Mouse (Mus musculus) midbrain, postnatal 0 days (tissue): ENCODE results near the gene Sdcbp2. TPM values are rescaled to one million over a fixed set of nuclear protein-coding genes. Genes with fewer than 3 reads are reported as not detected.

ENCODE experiments used
- ATAC-seq: fragments of 200-750 bp; cut with Nextera tagmentation; 2 replicates; pipeline ENCODE4 v1.8.0; 2017; ENCODE audit warnings: moderate number of reproducible peaks, mild to moderate bottlenecking, moderate TSS enrichment, moderate library complexity; ENCODE audit not compliant: low FRiP score
- DNase-seq: peaks from one replicate; pipeline ENCODE4 v3.0.0-alpha.2; 2015; ENCODE audit warnings: low spot score
- H3K27ac ChIP-seq: fragments of 300-500 bp; sonication (generic); 2 replicates; pipeline ENCODE4 v1.5.1; 2014; ENCODE audit warnings: low read depth, mild to moderate bottlenecking, low read length, mixed read lengths
- H3K27me3 ChIP-seq: fragments of 300-500 bp; sonication (generic); 2 replicates; pipeline ENCODE4 v1.6.1; 2014; ENCODE audit warnings: low read length, control low read depth, mixed read lengths; ENCODE audit not compliant: insufficient read depth
- H3K36me3 ChIP-seq: fragments of 300-500 bp; sonication (generic); 2 replicates; pipeline ENCODE4 v1.6.1; 2014; ENCODE audit warnings: low read length, control low read depth, mixed read lengths; ENCODE audit not compliant: insufficient read depth
- H3K4me1 ChIP-seq: fragments of 300-500 bp; sonication (generic); 2 replicates; pipeline ENCODE4 v1.6.1; 2014; ENCODE audit warnings: mild to moderate bottlenecking, control low read depth, antibody characterized with exemption, low read length, mixed read lengths; ENCODE audit not compliant: insufficient read depth
- H3K4me2 ChIP-seq: fragments of 300-500 bp; sonication (generic); 2 replicates; pipeline ENCODE4 v1.6.1; 2014; ENCODE audit warnings: low read depth, mild to moderate bottlenecking, low read length, mixed read lengths; ENCODE audit not compliant: poor library complexity, severe bottlenecking
- H3K4me3 ChIP-seq: fragments of 300-500 bp; sonication (generic); 2 replicates; pipeline ENCODE4 v1.5.1; 2014; ENCODE audit warnings: low read depth, mild to moderate bottlenecking, low read length, moderate library complexity
- H3K9ac ChIP-seq: fragments of 300-500 bp; sonication (generic); replicated peaks from 2 replicates; pipeline ENCODE4 v1.6.1; 2014; ENCODE audit warnings: mild to moderate bottlenecking, low read length, moderate library complexity, mixed read lengths; ENCODE audit not compliant: poor library complexity, severe bottlenecking
- H3K9me3 ChIP-seq: fragments of 300-500 bp; sonication (generic); 2 replicates; pipeline ENCODE4 v1.6.1; 2016; ENCODE audit warnings: low read length, control low read depth
- CTCF ChIP-seq: IDR thresholded peaks from 2 replicates; pipeline ENCODE4 v1.5.1; 2016; ENCODE audit warnings: antibody characterized with exemption, mild to moderate bottlenecking
- WGBS: fragments of 180-500 bp; shearing (Covaris S2); extraction: QIAGEN DNeasy Blood & Tissue Kit; methylation state at CpG from one replicate; pipeline ENCODE4 v1.1.7; 2014; 5-methylcytosine and 5-hydroxymethylcytosine counted together
- polyA plus RNA-seq: library from polyadenylated mRNA; unstranded; fragments of >200 nt; fragmentation: Nextera tagmentation; extraction: Ambion mirVana; gene quantifications from 2 replicates; pipeline ENCODE4 v1.2.1, GENCODE M21; 2015
- total RNA-seq: library from RNA; depleted of rRNA; stranded (reverse); fragments of >200 nt; gene quantifications from 2 replicates; pipeline ENCODE4 v1.2.3, GENCODE M21; 2014

Gene Sdcbp2
- total and polyA plus RNA-seq, 2 experiments from 2014 or later = 1.4 TPM; not detected in 1

DNA sequence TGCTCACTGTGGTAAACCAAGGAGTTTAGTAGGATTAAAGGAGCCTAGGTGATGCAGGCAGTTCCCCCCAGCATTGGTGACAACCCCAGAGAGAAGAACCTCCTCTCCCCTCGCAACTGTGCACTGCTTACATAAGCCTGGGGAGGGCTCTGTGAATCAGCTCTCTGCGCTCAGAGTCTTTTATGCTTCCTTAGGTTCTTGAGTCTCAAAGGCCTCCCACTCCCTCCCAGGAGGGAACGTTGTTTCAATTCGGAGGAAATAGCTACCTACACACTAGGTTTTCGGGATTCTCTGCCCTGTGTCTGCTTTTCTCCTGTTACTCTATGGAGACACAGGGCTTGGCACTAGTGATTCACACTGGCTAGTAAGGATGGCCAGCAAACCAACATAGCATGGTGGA, 2.2 kb downstream of the Sdcbp2 start:
- Histone ChIP-seq H3K9ac (no peak overlapping the region), H3K9me3 (no peaks in the 10 kb centered on the region), H3K36me3 (no peaks in the 10 kb centered on the region), H3K27ac (peak overlapping the region; percentile 43; the same call in 1 of the 2 replicates), H3K27me3 (no peaks in the 10 kb centered on the region), H3K4me2 (no peak overlapping the region), H3K4me1 (peaks cover 3% of the 10 kb centered on the region; the same call in 1 of the 2 replicates), H3K4me3 (no peak overlapping the region)
- TF ChIP-seq CTCF = no peak
- DNase-seq (no peak), ATAC-seq (no peak)
- WGBS = 57% methylated on average over 5 of the region's 5 CpGs

DNA sequence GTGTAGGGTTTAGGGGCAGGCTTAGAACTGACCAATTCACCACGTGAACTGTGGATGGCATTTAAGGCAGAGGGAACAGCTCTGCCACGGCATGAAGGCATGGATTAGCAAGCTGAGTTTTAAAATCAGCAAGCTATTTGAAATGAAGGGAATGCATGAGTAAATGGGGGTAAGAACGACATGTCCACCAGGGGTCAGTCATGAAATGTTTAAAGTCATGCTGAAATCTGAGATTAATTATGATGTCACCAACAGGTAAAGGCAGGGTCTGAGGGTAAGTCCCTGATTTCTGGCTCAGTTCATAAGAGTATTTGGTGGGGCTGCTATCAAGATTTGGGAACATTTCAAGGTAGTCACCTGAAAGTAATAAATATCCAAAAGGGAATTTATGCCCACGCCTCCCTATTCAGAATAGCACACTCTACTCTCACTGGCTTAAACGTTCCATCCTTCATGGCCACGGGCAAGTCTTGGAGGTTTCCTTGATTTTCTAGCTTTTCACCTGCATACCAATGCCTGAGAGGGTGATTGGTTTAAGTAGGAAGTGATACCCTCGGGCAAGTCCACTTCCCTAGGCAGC, 2.8 kb downstream of the Sdcbp2 start:
- TF ChIP-seq CTCF = peak; percentile 73
- Histone ChIP-seq H3K9ac (peak overlapping the region; percentile 50), H3K36me3 (no peaks in the 10 kb centered on the region), H3K4me2 (peak overlapping the region; percentile 68), H3K27me3 (no peaks in the 10 kb centered on the region), H3K4me3 (peak overlapping the region; percentile 40), H3K4me1 (peaks cover 3% of the 10 kb centered on the region; the same call in 1 of the 2 replicates), H3K9me3 (no peaks in the 10 kb centered on the region), H3K27ac (peak overlapping the region; percentile 88)
- 0 out of 2 replicates have a peak, but pooled peaks have one; percentile 11 for ATAC-seq
- WGBS = 18% methylated on average over 7 of the region's 7 CpGs
- DNase-seq = peak; percentile 77

DNA sequence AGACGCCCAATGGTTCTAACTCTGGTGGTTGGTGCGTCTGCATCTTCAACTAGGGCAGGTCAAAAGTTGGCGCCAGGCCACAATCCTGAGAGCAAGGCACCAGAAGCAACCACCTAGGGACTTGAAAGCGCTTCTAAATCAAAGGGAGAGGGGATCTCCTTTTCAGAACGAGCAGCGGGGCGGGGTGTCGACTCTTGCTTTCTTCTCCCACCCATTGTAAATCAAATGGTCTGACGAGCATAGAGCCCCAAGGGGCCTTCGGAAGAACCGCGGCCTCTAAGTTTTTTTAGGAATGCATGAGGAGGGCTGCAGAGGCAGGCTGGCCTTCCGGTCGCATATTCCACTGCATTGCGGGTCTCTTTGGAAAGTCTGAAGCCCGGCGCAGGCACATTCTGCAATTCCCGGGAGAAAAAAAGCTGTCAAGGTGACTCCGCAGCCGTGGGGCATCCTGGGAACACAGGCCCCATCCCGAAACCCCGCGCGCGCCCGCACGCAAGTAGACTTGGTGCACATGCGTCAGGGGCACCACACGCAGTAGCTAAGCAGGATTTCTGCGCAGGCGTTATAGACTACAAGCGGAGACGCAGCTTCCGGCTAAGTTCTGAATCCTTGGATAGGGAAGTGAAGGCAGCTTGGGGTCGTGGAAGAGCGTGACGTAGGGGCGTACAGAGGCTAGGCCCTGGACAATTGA, 3.4 kb downstream of the Sdcbp2 start:
- Histone ChIP-seq H3K36me3 (no peaks in the 10 kb centered on the region), H3K4me1 (peaks cover 3% of the 10 kb centered on the region; the same call in 1 of the 2 replicates), H3K4me3 (peak overlapping the region; percentile 40), H3K9me3 (no peaks in the 10 kb centered on the region), H3K9ac (peak overlapping the region; percentile 50), H3K27me3 (no peaks in the 10 kb centered on the region), H3K4me2 (peak overlapping the region; percentile 68), H3K27ac (peak overlapping the region; percentile 88)
- TF ChIP-seq CTCF = no peak
- peak; percentile 97 for DNase-seq
- ATAC-seq = peak; percentile 96
- under 1% methylated on average over 38 of the region's 38 CpGs for WGBS

DNA sequence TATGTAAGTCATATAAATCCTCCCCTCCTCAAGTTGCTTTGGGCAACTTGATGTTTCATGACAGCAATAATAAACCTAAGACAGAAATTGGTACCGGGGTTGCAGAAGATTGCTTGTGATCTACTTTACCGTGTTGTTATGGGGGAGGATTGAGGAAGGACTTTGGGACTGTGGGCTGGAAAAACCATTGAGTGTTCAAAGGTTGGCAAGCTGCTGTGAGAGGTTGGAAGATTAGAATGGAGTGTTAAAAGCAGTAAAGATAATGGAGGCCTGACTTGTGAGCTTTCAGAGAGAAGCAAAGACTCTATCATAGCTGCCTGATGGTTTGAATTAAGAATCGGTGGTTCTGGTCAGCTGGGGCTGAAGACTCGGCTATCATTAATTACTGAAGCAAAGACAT, 6.8 kb downstream of the Sdcbp2 start:
- WGBS = 89% methylated on average over 4 of the region's 4 CpGs
- Histone ChIP-seq H3K27ac (no peak overlapping the region), H3K27me3 (no peaks in the 10 kb centered on the region), H3K4me2 (no peak overlapping the region), H3K4me3 (no peak overlapping the region), H3K4me1 (peaks cover 3% of the 10 kb centered on the region; the same call in 1 of the 2 replicates), H3K36me3 (no peaks in the 10 kb centered on the region), H3K9me3 (no peaks in the 10 kb centered on the region), H3K9ac (no peak overlapping the region)
- DNase-seq (no peak), ATAC-seq (no peak)
- no peak for TF ChIP-seq CTCF

DNA sequence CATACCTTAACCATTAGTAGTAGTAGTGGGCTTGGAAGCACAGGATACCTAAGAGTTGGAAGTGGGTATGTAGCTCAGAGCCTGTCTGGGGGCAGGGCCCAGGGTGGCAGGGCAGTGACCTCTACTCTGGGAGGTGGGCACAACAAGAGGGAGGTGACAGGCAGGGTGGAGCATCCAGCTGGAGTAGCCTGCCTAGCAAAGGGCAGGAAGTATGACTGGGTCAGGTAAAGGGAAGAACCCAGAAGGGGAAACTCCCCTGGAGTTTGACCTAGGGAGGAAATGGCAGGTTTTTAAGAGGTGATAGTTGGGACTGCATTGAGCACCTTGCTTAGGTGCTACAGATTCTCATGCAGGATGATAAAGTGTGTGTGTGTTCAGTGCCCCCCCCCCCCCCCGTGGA, 8.5 kb downstream of the Sdcbp2 start:
- TF ChIP-seq CTCF = no peak
- H3K27ac ChIP-seq = no peak overlapping the region
- no peaks in the 10 kb centered on the region for H3K4me1 ChIP-seq
- H3K36me3 ChIP-seq = no peaks in the 10 kb centered on the region
- H3K4me2 ChIP-seq = no peak overlapping the region
- 50% methylated on average over 1 of the region's 1 CpGs for WGBS
- no peak for DNase-seq
- H3K27me3 ChIP-seq = no peaks in the 10 kb centered on the region
- no peak overlapping the region for H3K9ac ChIP-seq
- H3K9me3 ChIP-seq = no peaks in the 10 kb centered on the region
- no peak overlapping the region for H3K4me3 ChIP-seq
- ATAC-seq = no peak

DNA sequence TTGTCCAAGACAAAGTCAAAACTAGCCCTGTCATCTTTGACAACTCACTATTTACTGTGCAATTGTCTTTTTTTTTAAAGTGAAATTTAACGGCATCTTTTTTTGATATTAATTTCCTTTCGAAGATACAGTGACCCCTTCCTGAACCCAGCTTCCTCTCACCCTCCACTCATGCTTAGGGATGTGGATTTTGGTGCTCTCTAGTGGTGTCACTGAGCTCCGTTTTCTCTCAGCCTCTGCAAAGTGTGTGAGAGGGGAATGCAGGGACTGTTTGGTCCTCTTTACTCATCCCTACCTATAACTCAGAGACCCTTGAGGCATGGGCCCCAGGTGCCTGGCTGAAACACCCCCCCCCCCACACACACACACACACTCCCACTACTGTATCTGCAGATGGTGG, 13.5 kb downstream of the Sdcbp2 start:
- Histone ChIP-seq H3K4me1 (no peaks in the 10 kb centered on the region), H3K27me3 (no peaks in the 10 kb centered on the region), H3K9me3 (no peaks in the 10 kb centered on the region), H3K4me3 (no peak overlapping the region), H3K27ac (no peak overlapping the region), H3K9ac (no peak overlapping the region), H3K36me3 (0 out of 2 replicates have a peak, but pooled peaks cover 3% of the 10 kb centered on the region), H3K4me2 (no peak overlapping the region)
- DNase-seq (no peak), ATAC-seq (no peak)
- WGBS = 63% methylated on average over 3 of the region's 3 CpGs
- peak; percentile 53 for TF ChIP-seq CTCF
